Mouse (Mus musculus) heart, adult 18-20 months (tissue): ENCODE measurements around the gene Cux1. TPM values are rescaled to one million over a fixed set of nuclear protein-coding genes. Genes with fewer than 3 reads are reported as not detected.
A peak's percentile ranks its signal among the peaks of the same experiment; 100 is the strongest.
"Not testable (repeated sequence)": the region's sequence is repeated elsewhere in the genome, so short reads cannot be mapped to it uniquely, and the experiment has no call there.

Experiments used
- DNase-seq, 2 experiments: peaks; one replicate each; pipeline ENCODE4 v3.0.0; 2021 to 2022; ENCODE audit warnings: mixed read lengths in 1 of 2
- total RNA-seq, 2 experiments: library from RNA; stranded (reverse); gene quantifications; 2 replicates each; pipeline ENCODE4 v1.2.3; 2021

Cux1 gene
- total RNA-seq, 2 experiments from 2014 or later = 78.7 to 87.5 TPM

GRCm38 (mm10) chr5:136245541-136246451 is 321.5 kb downstream of the Cux1 start:
- DNase-seq = no peak

- DNase-seq = peak; percentile 85 to 90
These were observed 322.3 kb downstream of the Cux1 start for GRCm38 (mm10) chr5:136244762-136245540.

- DNase-seq = peak; percentile 26 to 27
These were observed 323.2 kb downstream of the Cux1 start for GRCm38 (mm10) chr5:136243851-136244761.

GRCm38 (mm10) chr5:136241161-136241560 is 326.1 kb downstream of the Cux1 start:
- DNase-seq = no peak

GRCm38 (mm10) chr5:136240381-136240780 is 326.9 kb downstream of the Cux1 start:
- no peak for DNase-seq

GRCm38 (mm10) chr5:136237607-136238006 is 329.7 kb downstream of the Cux1 start:
- no peak for DNase-seq

- DNase-seq = no peak
These were observed 330.7 kb downstream of the Cux1 start for GRCm38 (mm10) chr5:136236611-136237010.

- DNase-seq = no peak
These were observed 336.8 kb downstream of the Cux1 start for GRCm38 (mm10) chr5:136230348-136231035.

- DNase-seq = no peak
These were observed 340.9 kb downstream of the Cux1 start for GRCm38 (mm10) chr5:136226246-136226876.

GRCm38 (mm10) chr5:136218585-136218984 is 348.7 kb downstream of the Cux1 start:
- DNase-seq = no peak

- DNase-seq = no peak
These were observed 349.3 kb downstream of the Cux1 start for GRCm38 (mm10) chr5:136217932-136218381.

GRCm38 (mm10) chr5:136217004-136217665 is 350.2 kb downstream of the Cux1 start:
- no peak for DNase-seq

GRCm38 (mm10) chr5:136215958-136216357 is 351.3 kb downstream of the Cux1 start:
- DNase-seq = no peak

- no peak for DNase-seq
These were observed 352.1 kb downstream of the Cux1 start for GRCm38 (mm10) chr5:136215211-136215610.

GRCm38 (mm10) chr5:136213716-136214115 is 353.6 kb downstream of the Cux1 start:
- no peak for DNase-seq

- no peak for DNase-seq
These were observed 354.6 kb downstream of the Cux1 start for GRCm38 (mm10) chr5:136212716-136213115.

GRCm38 (mm10) chr5:136211341-136212102 is 355.8 kb downstream of the Cux1 start:
- DNase-seq = not testable (repeated sequence)

- DNase-seq = no peak
These were observed 356.7 kb downstream of the Cux1 start for GRCm38 (mm10) chr5:136210549-136210948.

GRCm38 (mm10) chr5:136201832-136202231 is 365.5 kb downstream of the Cux1 start:
- DNase-seq = peak; percentile 80 to 81
